Mouse (Mus musculus) G1E-ER4 (cell line): ENCODE results near the gene Mrtfa. TPM values are rescaled to one million over a fixed set of nuclear protein-coding genes. Genes with fewer than 3 reads are reported as not detected.

Experiments
- GATA1 ChIP-seq: IDR thresholded peaks from one replicate; pipeline ENCODE4 v1.8.0; 2012; ENCODE audit warnings: low read length, inconsistent platforms
- polyA plus RNA-seq: library from polyadenylated mRNA; stranded (reverse); fragments of >175 nt; gene quantifications from 2 replicates; pipeline ENCODE4 v1.2.3, GENCODE M21; 2012

Mrtfa gene
- polyA plus RNA-seq, 1 experiment: 17.8 TPM

DNA sequence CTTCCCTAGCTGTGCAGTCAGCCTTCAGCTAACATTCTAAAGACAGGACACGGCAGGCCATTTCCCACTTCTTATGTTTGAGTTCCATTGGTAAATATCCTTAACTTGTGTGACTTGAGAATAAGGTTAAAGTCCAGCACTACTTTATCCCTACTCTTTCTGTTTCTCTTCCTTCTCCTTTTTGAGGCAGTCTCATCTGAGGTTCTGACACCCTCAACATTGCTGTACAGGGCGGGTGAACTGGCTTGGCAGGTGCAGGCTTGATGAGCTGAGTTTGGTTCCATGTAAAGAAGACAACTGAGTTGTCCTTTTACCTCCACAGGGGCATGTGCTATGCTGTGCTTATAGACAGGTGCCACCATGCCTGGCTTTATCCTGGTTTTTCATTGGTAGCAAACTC is 207.3 kb downstream of the Mrtfa start:
- TF ChIP-seq GATA1: no peak

DNA sequence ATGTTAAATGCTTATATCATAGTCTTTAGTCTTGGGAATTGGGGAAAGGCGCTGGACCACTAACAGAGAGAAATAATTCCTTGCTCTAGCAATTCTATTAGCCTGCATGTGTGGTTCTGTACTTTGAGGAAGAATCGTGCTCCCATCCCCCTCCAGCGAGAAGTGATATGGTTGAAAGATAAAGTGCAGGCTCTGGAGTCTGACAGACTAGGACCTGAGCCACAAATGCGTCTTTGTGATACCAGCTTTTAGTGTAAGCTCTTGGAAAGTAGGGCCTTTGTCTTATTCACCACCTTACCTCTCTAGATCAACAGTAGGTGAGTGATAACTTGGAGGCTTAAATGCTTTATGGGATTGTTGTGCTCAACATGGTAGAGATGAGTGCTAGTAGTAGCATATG is 209.4 kb downstream of the Mrtfa start:
- TF ChIP-seq GATA1: no peak

DNA sequence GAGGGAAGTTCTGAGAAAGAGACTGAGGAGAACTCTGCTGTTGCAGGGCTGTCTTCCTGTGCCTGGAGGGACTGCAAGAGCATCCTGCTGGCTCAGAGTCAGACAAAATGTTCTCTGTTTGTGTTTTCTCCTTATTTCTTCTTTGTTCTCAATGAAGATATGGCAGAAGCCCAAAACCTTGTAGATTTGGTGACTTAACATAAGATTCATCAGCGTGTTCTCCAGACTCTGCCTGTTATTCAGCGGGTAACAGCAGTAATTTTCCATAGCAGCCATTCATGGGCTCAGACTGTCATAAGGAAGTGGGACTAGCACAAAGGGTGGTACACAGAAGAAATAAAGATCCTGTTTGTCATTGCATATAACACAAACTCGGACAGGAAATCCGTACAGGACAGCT is 210.9 kb downstream of the Mrtfa start:
- TF ChIP-seq GATA1: no peak

DNA sequence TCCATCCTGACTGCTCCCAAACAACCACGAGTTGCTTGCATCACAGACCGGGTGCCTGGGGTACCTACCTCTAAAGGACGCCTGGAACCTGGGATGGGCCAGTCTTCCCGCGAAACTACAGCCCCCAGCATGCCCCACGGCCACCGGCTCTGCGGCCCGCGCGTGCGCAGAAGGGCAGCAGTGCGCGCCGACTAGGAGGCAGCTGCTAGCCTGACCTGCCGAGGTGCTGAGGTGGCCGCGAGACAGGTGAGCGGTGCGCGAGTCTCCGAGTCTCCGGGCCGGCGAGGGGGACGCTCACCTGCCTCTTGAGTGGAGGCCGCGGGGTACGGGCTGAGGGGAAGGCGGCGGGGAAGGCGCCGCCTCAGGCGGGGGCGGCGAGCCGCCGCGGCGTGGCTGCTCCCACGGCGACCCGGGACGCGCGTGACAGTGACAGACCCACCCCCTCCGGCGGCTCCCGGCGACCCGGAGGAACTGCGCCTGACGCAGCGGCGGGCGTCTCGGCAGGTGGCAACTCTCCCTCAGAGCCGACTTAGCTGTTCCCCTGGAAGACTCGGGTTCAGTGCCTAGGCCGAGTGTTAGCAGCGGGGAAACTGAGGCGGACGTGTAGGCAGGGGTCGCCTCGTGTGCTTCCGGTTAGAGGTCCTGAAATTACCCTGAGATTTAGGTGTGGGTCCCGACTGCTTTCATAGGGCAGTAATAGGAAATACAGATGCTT is 212.8 kb downstream of the Mrtfa start, which contains the start of gene Sgsm3:
TSS of gene Sgsm3 (plus strand) at position 146 of the 715 bp plus-strand sequence.
- no peak for TF ChIP-seq GATA1

DNA sequence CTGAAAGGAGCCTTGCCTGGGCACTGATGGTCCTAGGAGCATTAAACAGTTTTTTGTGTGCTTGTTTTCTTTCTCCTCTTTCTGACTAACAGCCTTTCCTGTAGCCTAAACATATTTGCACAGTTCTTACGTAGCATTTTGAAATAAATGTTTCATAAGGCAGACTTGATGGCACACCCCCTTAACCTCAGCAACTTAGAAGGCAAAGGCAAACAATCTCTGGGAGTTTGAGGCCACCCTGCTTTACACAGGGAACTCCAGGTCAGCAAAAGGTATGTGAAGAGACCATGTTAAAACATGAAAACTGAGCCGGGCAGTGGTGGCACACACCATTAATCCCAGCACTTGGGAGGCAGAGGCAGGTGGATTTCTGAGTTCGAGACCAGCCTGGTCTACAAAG is 214.9 kb downstream of the Mrtfa start:
- TF ChIP-seq GATA1: no peak

DNA sequence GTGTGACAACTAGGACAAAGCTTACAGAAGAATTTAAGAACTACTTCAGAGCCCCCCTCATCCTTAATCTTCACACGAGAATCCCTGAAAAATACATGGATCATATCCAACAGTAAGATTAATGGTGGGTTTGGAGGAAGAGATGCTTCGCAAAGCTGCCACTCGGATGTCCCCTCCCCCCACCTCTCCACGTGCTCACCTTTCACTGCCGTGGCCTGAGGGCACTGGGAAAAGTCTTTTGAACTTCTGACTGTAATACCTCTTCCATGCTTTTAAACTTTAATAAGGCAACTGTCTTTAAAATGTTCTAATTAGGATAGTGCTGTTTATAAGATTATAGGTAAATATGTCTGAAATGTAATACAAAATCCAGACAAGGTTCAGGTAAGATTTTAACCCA is 216.2 kb downstream of the Mrtfa start:
- no peak for TF ChIP-seq GATA1

DNA sequence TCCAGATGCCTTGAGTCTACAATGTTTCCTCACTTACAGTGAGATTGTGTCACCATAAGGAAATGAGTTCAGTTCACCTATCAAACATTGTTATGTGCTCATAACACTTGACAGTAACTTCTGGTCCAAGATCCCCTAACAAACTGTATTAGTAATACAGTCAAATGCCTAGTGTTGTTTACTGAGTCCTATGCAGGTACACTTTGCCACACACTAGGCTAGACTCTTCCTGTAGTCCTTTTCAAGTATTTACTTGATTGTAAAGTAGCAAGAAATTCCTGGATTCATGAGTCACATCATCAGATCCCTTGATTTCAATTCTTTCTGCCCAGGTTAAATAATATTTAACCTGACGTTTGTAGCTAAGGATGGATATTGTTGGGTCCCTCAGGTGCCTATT is 221.2 kb downstream of the Mrtfa start:
- TF ChIP-seq GATA1: no peak

Other genes starting within 250 kb of the Mrtfa start
- 30.3 and 92.0 TPM in 2 replicates for gene Adsl, start 242.3 kb downstream of the Mrtfa start, polyA plus RNA-seq
- 12.9 and 13.3 TPM in 2 replicates for gene Sgsm3, start 213.0 kb downstream of the Mrtfa start, polyA plus RNA-seq
- not detected in 2 replicates for gene Mchr1, start 44.7 kb upstream of the Mrtfa start, polyA plus RNA-seq
- 1.1 and 1.7 TPM in 2 replicates for gene Slc25a17, start 170.1 kb upstream of the Mrtfa start, polyA plus RNA-seq
- gene St13, start 209.3 kb upstream of the Mrtfa start, polyA plus RNA-seq: 387 and 432 TPM in 2 replicates
- gene Xpnpep3, start 209.4 kb upstream of the Mrtfa start, polyA plus RNA-seq: 0.75 and 1.2 TPM in 2 replicates
- not detected in 2 replicates for gene Dnajb7, start 217.5 kb upstream of the Mrtfa start, polyA plus RNA-seq